In the genomic region with DNA sequence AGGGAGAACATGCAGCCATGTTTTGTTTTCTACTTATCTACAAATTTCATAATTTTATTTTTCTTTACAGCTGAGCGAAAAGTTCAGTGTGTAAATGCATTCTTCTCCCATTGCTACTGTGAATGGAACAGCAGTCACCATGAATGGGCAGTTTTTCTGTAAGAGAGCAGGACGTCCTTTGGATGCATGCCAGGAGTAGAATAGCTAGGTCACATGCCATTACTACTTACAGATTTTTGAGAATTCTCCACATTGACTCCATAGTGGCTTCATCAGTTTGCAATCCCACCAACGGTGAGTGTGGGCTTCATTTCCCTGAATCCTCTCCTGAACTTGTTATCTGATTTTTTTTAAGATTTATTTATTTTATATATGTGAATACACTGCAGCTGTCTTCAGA, we compare ENCODE assay signal across 28 mouse cellular contexts. TPM values are rescaled to one million over a fixed set of nuclear protein-coding genes. Genes with fewer than 3 reads are reported as not detected.
DNase-seq lines count a peak whose midpoint lies in the region; ATAC-seq and TF ChIP-seq lines count a peak whose summit lies in the region.
"Had no signal": no experiment of that assay in that cellular context is flagged by ENCODE, and none has a peak within 500 bp of the region (broad histone marks: within the 10 kb centered on the region; RNA-seq: fewer than 3 reads in every experiment).

No protein-coding gene starts in this region.

- no peaks in the 10 kb centered on the region for H3K27me3 ChIP-seq in lung, embryonic 14.5 days (ENCODE audit: insufficient read depth, low read length)
- no peaks in the 10 kb centered on the region for H3K27me3 ChIP-seq in kidney, embryonic 16.5 days (ENCODE audit: insufficient read depth, low read length)
- H3K27me3 ChIP-seq: embryonic facial prominence, embryonic 13.5 days; embryonic facial prominence, embryonic 15.5 days; forebrain, embryonic 12.5 days; Patski had no signal

- peak; percentile 57 for DNase-seq in lung, embryonic 14.5 days
- DNase-seq in lung, postnatal 14 days = no peak
- peak; percentile 77 for DNase-seq in 416B (ENCODE audit: low read depth)
- DNase-seq: adrenal gland, adult 8-10 months; adrenal gland, postnatal 14 days; adrenal gland, postnatal 36 days; cerebellum, adult 11-12 months; cerebellum, adult 2 months; cerebellum, adult 9-10 months; cerebellum, postnatal 10 days; cerebellum, postnatal 25 days; embryo, embryonic 11 days had no signal

- H3K36me3 ChIP-seq in lung, embryonic 14.5 days (ENCODE audit: insufficient read depth) = no peaks in the 10 kb centered on the region
- no peaks in the 10 kb centered on the region for H3K36me3 ChIP-seq in kidney, embryonic 16.5 days (ENCODE audit: insufficient read depth, low read length)
- H3K36me3 ChIP-seq: embryonic facial prominence, embryonic 13.5 days; embryonic facial prominence, embryonic 15.5 days; forebrain, embryonic 10.5 days; forebrain, embryonic 12.5 days had no signal

- WGBS in lung, embryonic 14.5 days = 53% methylated on average over 3 of the region's 3 CpGs
- 70% methylated on average over 3 of the region's 3 CpGs for WGBS in kidney, embryonic 16.5 days

- no peak for ATAC-seq in lung, embryonic 14.5 days (ENCODE audit: insufficient read depth)
- peak; percentile 17; the same call in 1 of the 2 replicates for ATAC-seq in common myeloid progenitor, adult 5-6 weeks (replicated peaks; ENCODE audit: low read depth, poor library complexity, severe bottlenecking)
- ATAC-seq in kidney, embryonic 16.5 days (ENCODE audit: low FRiP score, low TSS enrichment) = no peak
- ATAC-seq: forebrain, embryonic 14.5 days; forebrain, embryonic 16.5 days; Patski had no signal

- no peak overlapping the region for H3K9ac ChIP-seq in lung, embryonic 14.5 days
- H3K9ac ChIP-seq in kidney, embryonic 16.5 days (replicated peaks; ENCODE audit: low read length) = no peak overlapping the region
- H3K9ac ChIP-seq: embryonic facial prominence, embryonic 13.5 days; embryonic facial prominence, embryonic 15.5 days; forebrain, embryonic 12.5 days had no signal

- no peaks in the 10 kb centered on the region for H3K9me3 ChIP-seq in lung, embryonic 14.5 days (ENCODE audit: low read depth, low read length)
- peaks cover 3% of the 10 kb centered on the region; the same call in 1 of the 2 replicates for H3K9me3 ChIP-seq in kidney, embryonic 16.5 days (ENCODE audit: low read length)
- H3K9me3 ChIP-seq: embryonic facial prominence, embryonic 13.5 days; embryonic facial prominence, embryonic 15.5 days; forebrain, embryonic 12.5 days had no signal

- no peak for TF ChIP-seq CTCF in lung, embryonic 14.5 days (IDR thresholded peaks at IDR 0.05; ENCODE audit: low read depth)

- H3K4me3 ChIP-seq in lung, embryonic 14.5 days (ENCODE audit: low read depth, low read length) = no peak overlapping the region
- no peak overlapping the region for H3K4me3 ChIP-seq in kidney, embryonic 16.5 days (ENCODE audit: low read length)
- H3K4me3 ChIP-seq: embryonic facial prominence, embryonic 13.5 days; embryonic facial prominence, embryonic 15.5 days; erythroblast, embryonic 14.5 days; forebrain, embryonic 10.5 days; forebrain, embryonic 12.5 days had no signal

- H3K4me1 ChIP-seq in lung, embryonic 14.5 days (ENCODE audit: insufficient read depth) = no peaks in the 10 kb centered on the region
- no peaks in the 10 kb centered on the region for H3K4me1 ChIP-seq in kidney, embryonic 16.5 days (ENCODE audit: insufficient read depth, low read length)
- H3K4me1 ChIP-seq: embryonic facial prominence, embryonic 13.5 days; embryonic facial prominence, embryonic 15.5 days; forebrain, embryonic 10.5 days; forebrain, embryonic 12.5 days had no signal

- H3K27ac ChIP-seq in lung, embryonic 14.5 days (ENCODE audit: low read depth) = no peak overlapping the region
- no peak overlapping the region for H3K27ac ChIP-seq in kidney, embryonic 16.5 days (ENCODE audit: low read length)
- H3K27ac ChIP-seq: embryonic facial prominence, embryonic 13.5 days; embryonic facial prominence, embryonic 15.5 days; forebrain, embryonic 10.5 days; forebrain, embryonic 12.5 days had no signal

- H3K4me2 ChIP-seq in lung, embryonic 14.5 days = no peak overlapping the region
- no peak overlapping the region for H3K4me2 ChIP-seq in kidney, embryonic 16.5 days (replicated peaks; ENCODE audit: low read depth, low read length)
- H3K4me2 ChIP-seq: embryonic facial prominence, embryonic 13.5 days; embryonic facial prominence, embryonic 15.5 days; forebrain, embryonic 12.5 days had no signal

RNA-seq across cellular contexts. Expression of a gene that starts 19.9 kb away (rescaled TPM):
- 8.3 and 11.1 TPM in 2 replicates for polyA plus RNA-seq in lung, embryonic 14.5 days (2014; fragmentation: Nextera tagmentation; extraction: Ambion mirVana)
- 0.27 TPM in 1 of 2 replicates, not detected in the other for total RNA-seq in common myeloid progenitor, adult 5-6 weeks (2017)
- polyA plus RNA-seq in kidney, embryonic 16.5 days (2015; fragmentation: Nextera tagmentation; extraction: Ambion mirVana) = 4.4 and 6.5 TPM in 2 replicates
- total RNA-seq: MEL had no signal
- polyA plus RNA-seq: activated CD4-positive, CD25-positive, alpha-beta regulatory T cell, adult 4 months; erythroblast, embryonic 14.5 days; Patski had no signal

RNA-seq across cellular contexts. Expression of a gene that starts 54.5 kb away (rescaled TPM):
- polyA plus RNA-seq in lung, embryonic 14.5 days (2014; fragmentation: Nextera tagmentation; extraction: Ambion mirVana) = 0.38 TPM in 1 of 2 replicates, not detected in the other
- total RNA-seq in common myeloid progenitor, adult 5-6 weeks (2017) = not detected in 2 replicates
- not detected in 2 replicates for polyA plus RNA-seq in kidney, embryonic 16.5 days (2015; fragmentation: Nextera tagmentation; extraction: Ambion mirVana)
- total RNA-seq: adrenal gland, adult 18-20 months; adrenal gland, adult 8-10 months; adrenal gland, postnatal 14 days; adrenal gland, postnatal 36 days; ES-E14; MEL had no signal
- polyA plus RNA-seq: activated CD4-positive, CD25-positive, alpha-beta regulatory T cell, adult 4 months; C2C12; embryonic facial prominence, embryonic 11.5 days; embryonic facial prominence, embryonic 13.5 days; embryonic facial prominence, embryonic 15.5 days; erythroblast, embryonic 14.5 days; forebrain, embryonic 10.5 days; forebrain, embryonic 12.5 days; forebrain, embryonic 14.5 days; forebrain, embryonic 16.5 days; Patski had no signal
